Mouse (Mus musculus): ENCODE measurements around the gene Efhc1. TPM values are rescaled to one million over a fixed set of nuclear protein-coding genes. Genes with fewer than 3 reads are reported as not detected.

Efhc1 gene
- polyA plus RNA-seq, 1 experiment from 2014 or later: 2.5 TPM

Other genes starting within 250 kb of the Efhc1 start
- gene Il17a, start 220.7 kb upstream of the Efhc1 start, polyA plus RNA-seq (2015; fragmentation: Nextera tagmentation; extraction: Ambion mirVana): not detected in 2 replicates
- gene Il17f, start 161.0 kb upstream of the Efhc1 start, polyA plus RNA-seq (2015; fragmentation: Nextera tagmentation; extraction: Ambion mirVana): not detected in 2 replicates
- 179 and 182 TPM in 2 replicates for gene Mcm3, start 131.3 kb upstream of the Efhc1 start, polyA plus RNA-seq (2015; fragmentation: Nextera tagmentation; extraction: Ambion mirVana)
- gene Paqr8, start 61.0 kb upstream of the Efhc1 start, polyA plus RNA-seq (2015; fragmentation: Nextera tagmentation; extraction: Ambion mirVana): 4.7 and 5.2 TPM in 2 replicates
- 8.6 and 10.2 TPM in 2 replicates for gene Tram2, start 127.6 kb downstream of the Efhc1 start, polyA plus RNA-seq (2015; fragmentation: Nextera tagmentation; extraction: Ambion mirVana)

All from kidney, embryonic 16.5 days (tissue).